Mouse (Mus musculus): ENCODE results near the gene Sla2. TPM values are rescaled to one million over a fixed set of nuclear protein-coding genes. Genes with fewer than 3 reads are reported as not detected.
"Not testable (repeated sequence)": the region's sequence is repeated elsewhere in the genome, so short reads cannot be mapped to it uniquely, and the experiment has no call there.

Sla2 gene
- 0.09 and 0.11 TPM in 2 replicates for polyA plus RNA-seq (2014; fragmentation: Nextera tagmentation; extraction: Ambion mirVana)

DNA sequence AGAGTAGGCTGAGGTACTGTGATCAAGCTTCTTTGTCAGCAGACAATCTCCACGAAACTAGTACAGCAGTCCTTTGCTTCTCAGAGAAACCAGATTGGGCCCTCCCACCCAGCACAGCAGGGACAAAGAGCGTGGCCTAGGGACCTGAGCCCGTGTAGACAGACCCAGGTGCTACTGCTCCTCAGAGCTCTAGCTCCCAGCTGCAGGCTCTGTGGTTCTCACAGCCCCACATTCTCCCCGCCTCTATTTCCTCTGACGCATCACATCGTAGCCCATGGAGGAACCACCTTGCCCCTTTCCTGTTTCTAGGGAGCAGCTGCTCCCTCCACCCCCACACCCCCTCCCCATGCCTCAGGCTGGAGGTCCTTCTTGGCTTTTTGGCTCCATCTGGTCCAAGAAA, at the start of gene Sla2:
Sla2 (minus strand) TSS at position 176 of the 400 bp plus-strand sequence.
- Histone ChIP-seq H3K36me3 (ENCODE audit: control insufficient read depth, insufficient read depth, low read length) (no peaks in the 10 kb centered on the region), H3K4me3 (ENCODE audit: low read depth, low read length) (no peak within 1 kb of the TSS), H3K27ac (ENCODE audit: low read depth, low read length) (no peak within 1 kb of the TSS), H3K4me1 (ENCODE audit: control insufficient read depth, insufficient read depth, low read length) (no peaks in the 10 kb centered on the region), H3K9ac (ENCODE audit: low read length) (no peak within 1 kb of the TSS), H3K4me2 (ENCODE audit: low read length) (no peak within 1 kb of the TSS), H3K9me3 (replicated peaks; ENCODE audit: control insufficient read depth, low read length) (no peaks in the 10 kb centered on the region), H3K27me3 (replicated peaks; ENCODE audit: control insufficient read depth, insufficient read depth, low read length) (no peaks in the 10 kb centered on the region)
- DNase-seq (ENCODE audit: low spot score) (no peak), ATAC-seq (no peak)
- WGBS = 74% methylated on average over 6 of the region's 6 CpGs

- no peak overlapping the region for H3K9ac ChIP-seq (ENCODE audit: low read length)
- no peaks in the 10 kb centered on the region for H3K27me3 ChIP-seq (replicated peaks; ENCODE audit: control insufficient read depth, insufficient read depth, low read length)
- H3K4me1 ChIP-seq (ENCODE audit: control insufficient read depth, insufficient read depth, low read length) = no peaks in the 10 kb centered on the region
- ATAC-seq (no peak), DNase-seq (ENCODE audit: low spot score) (no peak)
- H3K4me3 ChIP-seq (ENCODE audit: low read depth, low read length) = no peak overlapping the region
- no peak overlapping the region for H3K4me2 ChIP-seq (ENCODE audit: low read length)
- no peaks in the 10 kb centered on the region for H3K9me3 ChIP-seq (replicated peaks; ENCODE audit: control insufficient read depth, low read length)
- WGBS = 84% methylated on average over 6 of the region's 6 CpGs
- peaks cover 37% of the 10 kb centered on the region for H3K36me3 ChIP-seq (ENCODE audit: control insufficient read depth, insufficient read depth, low read length)
- no peak overlapping the region for H3K27ac ChIP-seq (ENCODE audit: low read depth, low read length)
These were observed 48.0 kb upstream of the Sla2 start for GRCm38 (mm10) chr2:156935005-156935404.

GRCm38 (mm10) chr2:156933426-156933825, 46.4 kb upstream of the Sla2 start:
- no peak overlapping the region for H3K4me2 ChIP-seq (ENCODE audit: low read length)
- H3K4me3 ChIP-seq (ENCODE audit: low read depth, low read length) = no peak overlapping the region
- ATAC-seq (no peak), DNase-seq (ENCODE audit: low spot score) (no peak)
- 93% methylated on average over 1 of the region's 1 CpGs for WGBS
- peaks cover 41% of the 10 kb centered on the region for H3K36me3 ChIP-seq (ENCODE audit: control insufficient read depth, insufficient read depth, low read length)
- no peaks in the 10 kb centered on the region for H3K27me3 ChIP-seq (replicated peaks; ENCODE audit: control insufficient read depth, insufficient read depth, low read length)
- H3K9me3 ChIP-seq (replicated peaks; ENCODE audit: control insufficient read depth, low read length) = no peaks in the 10 kb centered on the region
- H3K4me1 ChIP-seq (ENCODE audit: control insufficient read depth, insufficient read depth, low read length) = no peaks in the 10 kb centered on the region
- H3K27ac ChIP-seq (ENCODE audit: low read depth, low read length) = no peak overlapping the region
- H3K9ac ChIP-seq (ENCODE audit: low read length) = no peak overlapping the region

DNA sequence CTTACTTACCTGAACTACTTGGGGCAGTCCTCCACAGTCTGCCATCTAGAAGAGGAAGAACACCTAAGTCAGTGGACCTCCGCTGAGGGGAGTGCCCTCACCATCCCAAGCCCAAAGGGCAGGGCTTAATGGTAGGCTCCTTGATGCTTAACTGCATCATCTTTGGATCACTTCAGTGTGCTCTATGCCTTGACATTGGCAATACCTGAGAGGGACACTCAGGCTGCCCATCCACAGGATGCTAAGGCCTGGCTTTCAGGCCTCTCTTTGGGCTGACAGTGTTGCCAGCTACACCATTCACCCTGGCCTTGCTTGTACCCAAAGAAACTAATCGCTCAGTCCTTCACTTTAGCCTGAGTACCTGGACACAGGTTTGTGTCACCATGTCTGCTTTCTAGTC, 44.4 kb upstream of the Sla2 start:
- Histone ChIP-seq H3K4me3 (ENCODE audit: low read depth, low read length) (no peak overlapping the region), H3K27me3 (replicated peaks; ENCODE audit: control insufficient read depth, insufficient read depth, low read length) (no peaks in the 10 kb centered on the region), H3K4me1 (ENCODE audit: control insufficient read depth, insufficient read depth, low read length) (no peaks in the 10 kb centered on the region), H3K9ac (ENCODE audit: low read length) (no peak overlapping the region), H3K4me2 (ENCODE audit: low read length) (no peak overlapping the region), H3K9me3 (replicated peaks; ENCODE audit: control insufficient read depth, low read length) (no peaks in the 10 kb centered on the region), H3K27ac (ENCODE audit: low read depth, low read length) (no peak overlapping the region), H3K36me3 (ENCODE audit: control insufficient read depth, insufficient read depth, low read length) (peaks cover 28% of the 10 kb centered on the region)
- ATAC-seq = no peak
- WGBS = 96% methylated on average over 2 of the region's 2 CpGs
- no peak for DNase-seq (ENCODE audit: low spot score)

- H3K27me3 ChIP-seq (replicated peaks; ENCODE audit: control insufficient read depth, insufficient read depth, low read length) = no peaks in the 10 kb centered on the region
- no peak overlapping the region for H3K9ac ChIP-seq (ENCODE audit: low read length)
- no peaks in the 10 kb centered on the region for H3K4me1 ChIP-seq (ENCODE audit: control insufficient read depth, insufficient read depth, low read length)
- no peak overlapping the region for H3K27ac ChIP-seq (ENCODE audit: low read depth, low read length)
- peaks cover 25% of the 10 kb centered on the region; the same call in 1 of the 2 replicates for H3K36me3 ChIP-seq (ENCODE audit: control insufficient read depth, insufficient read depth, low read length)
- no peak overlapping the region for H3K4me2 ChIP-seq (ENCODE audit: low read length)
- ATAC-seq (no peak), DNase-seq (ENCODE audit: low spot score) (no peak)
- 87% methylated on average over 6 of the region's 6 CpGs for WGBS
- no peak overlapping the region for H3K4me3 ChIP-seq (ENCODE audit: low read depth, low read length)
- H3K9me3 ChIP-seq (replicated peaks; ENCODE audit: control insufficient read depth, low read length) = no peaks in the 10 kb centered on the region
These were observed 43.6 kb upstream of the Sla2 start for GRCm38 (mm10) chr2:156930549-156930948.

DNA sequence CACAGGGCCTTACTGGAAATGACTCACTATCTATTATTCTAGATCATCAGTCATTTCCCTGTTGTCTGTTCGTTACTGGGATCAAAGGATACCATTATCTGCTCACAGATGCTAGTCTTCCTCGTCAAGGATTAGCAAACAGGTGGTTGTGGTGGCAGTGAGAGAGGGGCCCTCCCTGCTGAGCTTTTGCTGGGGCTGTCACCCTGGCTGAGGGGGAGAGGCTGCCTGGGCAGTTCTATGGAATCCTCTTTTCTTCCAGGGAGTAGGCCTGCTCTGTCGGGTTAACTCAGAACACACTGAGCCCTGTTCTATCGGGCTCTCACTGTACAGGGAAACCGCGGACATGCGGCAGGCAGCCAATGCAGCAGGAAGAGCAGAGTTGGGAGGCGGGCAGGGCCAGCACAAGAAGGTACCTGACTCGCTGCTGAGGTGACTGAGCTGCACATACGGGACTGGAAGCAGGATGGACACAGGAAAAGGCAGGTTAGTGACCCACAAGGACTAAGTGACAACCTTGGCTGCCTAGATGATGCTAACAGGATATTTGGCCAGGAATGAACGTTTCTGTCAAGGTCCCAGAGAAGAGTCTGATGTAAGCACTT, 42.6 kb upstream of the Sla2 start:
- WGBS = 62% methylated on average over 11 of the region's 11 CpGs
- Histone ChIP-seq H3K4me3 (ENCODE audit: low read depth, low read length) (no peak overlapping the region), H3K27ac (ENCODE audit: low read depth, low read length) (no peak overlapping the region), H3K36me3 (ENCODE audit: control insufficient read depth, insufficient read depth, low read length) (peaks cover 24% of the 10 kb centered on the region; the same call in 1 of the 2 replicates), H3K4me2 (ENCODE audit: low read length) (no peak overlapping the region), H3K4me1 (ENCODE audit: control insufficient read depth, insufficient read depth, low read length) (no peaks in the 10 kb centered on the region), H3K27me3 (replicated peaks; ENCODE audit: control insufficient read depth, insufficient read depth, low read length) (no peaks in the 10 kb centered on the region), H3K9ac (ENCODE audit: low read length) (no peak overlapping the region), H3K9me3 (replicated peaks; ENCODE audit: control insufficient read depth, low read length) (no peaks in the 10 kb centered on the region)
- no peak for DNase-seq (ENCODE audit: low spot score)
- no peak for ATAC-seq

GRCm38 (mm10) chr2:156928606-156929005, 41.6 kb upstream of the Sla2 start:
- peaks cover 24% of the 10 kb centered on the region; the same call in 1 of the 2 replicates for H3K36me3 ChIP-seq (ENCODE audit: control insufficient read depth, insufficient read depth, low read length)

DNA sequence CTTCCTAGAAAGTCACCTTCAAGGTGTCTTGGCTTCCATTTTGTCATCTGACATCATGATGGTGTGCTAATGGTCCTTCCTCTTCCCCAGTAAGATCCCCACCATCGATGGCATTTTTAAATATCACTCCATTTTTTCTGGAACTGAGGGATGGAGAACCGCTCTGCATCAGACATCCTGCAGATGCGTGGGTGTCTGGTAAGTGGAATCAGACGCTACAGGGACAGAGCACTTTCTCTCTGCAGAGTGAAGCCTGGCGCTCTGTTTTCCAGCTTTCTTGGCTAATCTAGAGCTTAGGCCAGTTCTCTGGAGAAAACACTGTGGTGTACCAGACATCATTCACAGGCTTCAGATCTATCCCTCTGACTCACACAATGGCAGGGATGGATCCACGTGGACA, 40.7 kb upstream of the Sla2 start:
- no peak for DNase-seq (ENCODE audit: low spot score)
- 89% methylated on average over 6 of the region's 6 CpGs for WGBS
- H3K27ac ChIP-seq (ENCODE audit: low read depth, low read length) = no peak overlapping the region
- H3K9ac ChIP-seq (ENCODE audit: low read length) = no peak overlapping the region
- no peaks in the 10 kb centered on the region for H3K9me3 ChIP-seq (replicated peaks; ENCODE audit: control insufficient read depth, low read length)
- H3K36me3 ChIP-seq (ENCODE audit: control insufficient read depth, insufficient read depth, low read length) = peaks cover 24% of the 10 kb centered on the region; the same call in 1 of the 2 replicates
- H3K4me2 ChIP-seq (ENCODE audit: low read length) = no peak overlapping the region
- no peaks in the 10 kb centered on the region for H3K27me3 ChIP-seq (replicated peaks; ENCODE audit: control insufficient read depth, insufficient read depth, low read length)
- no peak for ATAC-seq
- H3K4me1 ChIP-seq (ENCODE audit: control insufficient read depth, insufficient read depth, low read length) = no peaks in the 10 kb centered on the region
- H3K4me3 ChIP-seq (ENCODE audit: low read depth, low read length) = no peak overlapping the region

More at GRCm38 (mm10) chr2:156928606-156929005, 41.6 kb upstream of the Sla2 start:
- WGBS = 95% methylated on average over 6 of the region's 6 CpGs
- no peak for DNase-seq (ENCODE audit: low spot score)
- ATAC-seq = no peak
- no peaks in the 10 kb centered on the region for H3K4me1 ChIP-seq (ENCODE audit: control insufficient read depth, insufficient read depth, low read length)
- no peak overlapping the region for H3K9ac ChIP-seq (ENCODE audit: low read length)
- H3K27ac ChIP-seq (ENCODE audit: low read depth, low read length) = no peak overlapping the region
- H3K27me3 ChIP-seq (replicated peaks; ENCODE audit: control insufficient read depth, insufficient read depth, low read length) = no peaks in the 10 kb centered on the region
- no peak overlapping the region for H3K4me2 ChIP-seq (ENCODE audit: low read length)
- no peak overlapping the region for H3K4me3 ChIP-seq (ENCODE audit: low read depth, low read length)
- H3K9me3 ChIP-seq (replicated peaks; ENCODE audit: control insufficient read depth, low read length) = no peaks in the 10 kb centered on the region

DNA sequence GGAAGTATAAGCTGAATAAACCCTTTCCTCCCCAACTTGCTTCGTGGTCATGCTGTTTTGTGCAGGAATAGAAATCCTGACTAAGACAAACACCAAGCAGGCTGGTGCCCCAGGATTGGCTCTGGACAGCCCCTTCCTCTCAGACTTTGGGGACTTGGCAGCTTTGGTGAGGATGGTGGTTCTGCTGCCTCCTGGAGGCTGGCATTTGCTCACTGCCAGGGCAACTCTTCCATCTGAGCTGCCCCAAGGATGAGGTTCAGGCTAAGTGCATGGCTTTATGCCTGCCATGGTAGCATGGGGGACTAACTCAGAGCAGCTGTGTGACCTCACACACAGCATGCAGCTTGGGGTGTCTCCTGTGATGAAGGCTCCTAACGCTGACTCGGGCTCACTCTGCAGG, 38.6 kb upstream of the Sla2 start:
- peaks cover 22% of the 10 kb centered on the region; the same call in 1 of the 2 replicates for H3K36me3 ChIP-seq (ENCODE audit: control insufficient read depth, insufficient read depth, low read length)
- not testable (repeated sequence) for ATAC-seq; H3K9ac ChIP-seq (ENCODE audit: low read length)

More for the DNA sequence above, 38.6 kb upstream of the Sla2 start:
- H3K27ac ChIP-seq (ENCODE audit: low read depth, low read length); H3K27me3 ChIP-seq (replicated peaks; ENCODE audit: control insufficient read depth, insufficient read depth, low read length); H3K4me3 ChIP-seq (ENCODE audit: low read depth, low read length); DNase-seq (ENCODE audit: low spot score); H3K4me1 ChIP-seq (ENCODE audit: control insufficient read depth, insufficient read depth, low read length); H3K4me2 ChIP-seq (ENCODE audit: low read length); H3K9me3 ChIP-seq (replicated peaks; ENCODE audit: control insufficient read depth, low read length): not testable (repeated sequence)
- 94% methylated on average over 3 of the region's 3 CpGs for WGBS

Measured in forebrain, embryonic 14.5 days (tissue).